Mouse (Mus musculus) liver, postnatal 0 days (tissue): ENCODE measurements at regions not wholly inside any gene's neighbourhood (a gene's known extent, or its start where the extent isn't known, plus 50 kb on each side); places are given as distances from the start of the nearest gene placed in this dataset.
A peak's percentile ranks its signal among the peaks of the same experiment; 100 is the strongest.

ENCODE experiments used
- ATAC-seq: fragments of 200-750 bp; cut with Nextera tagmentation; 2 replicates; pipeline ENCODE4 v1.8.0; 2017; ENCODE audit warnings: mild to moderate bottlenecking, moderate library complexity
- DNase-seq: peaks from one replicate; pipeline ENCODE4 v3.0.0-alpha.2; 2016
- H3K27ac ChIP-seq: fragments of 300-500 bp; sonication (generic); 2 replicates; pipeline ENCODE4 v1.5.1; 2014; ENCODE audit warnings: antibody characterized with exemption, moderate library complexity, mild to moderate bottlenecking, low read depth
- H3K27me3 ChIP-seq: fragments of 300-500 bp; sonication (generic); 2 replicates; pipeline ENCODE4 v1.6.1; 2014; ENCODE audit warnings: low read length, control low read depth, mixed read lengths; ENCODE audit not compliant: insufficient read depth
- H3K36me3 ChIP-seq: fragments of 300-500 bp; sonication (generic); replicated peaks from 2 replicates; pipeline ENCODE4 v1.6.1; 2014; ENCODE audit warnings: mild to moderate bottlenecking, control low read depth, low read length, moderate library complexity, mixed read lengths; ENCODE audit not compliant: insufficient read depth
- H3K4me1 ChIP-seq: fragments of 300-500 bp; sonication (generic); 2 replicates; pipeline ENCODE4 v1.6.1; 2014; ENCODE audit warnings: antibody characterized with exemption, mild to moderate bottlenecking, control low read depth; ENCODE audit not compliant: insufficient read depth
- H3K4me2 ChIP-seq: fragments of 300-500 bp; sonication (generic); 2 replicates; pipeline ENCODE4 v1.6.1; 2014; ENCODE audit warnings: low read depth, mild to moderate bottlenecking, low read length, moderate library complexity, mixed read lengths
- H3K4me3 ChIP-seq: fragments of 300-500 bp; sonication (generic); 2 replicates; pipeline ENCODE4 v1.5.1; 2014; ENCODE audit warnings: low read depth, low read length
- H3K9ac ChIP-seq: fragments of 300-500 bp; sonication (generic); replicated peaks from 2 replicates; pipeline ENCODE4 v1.6.1; 2014; ENCODE audit warnings: mild to moderate bottlenecking, moderate library complexity
- H3K9me3 ChIP-seq: fragments of 300-500 bp; sonication (generic); 2 replicates; pipeline ENCODE4 v1.6.1; 2016; ENCODE audit warnings: mild to moderate bottlenecking, control low read depth, low read length, mixed read lengths
- CTCF ChIP-seq: sonication (generic); IDR thresholded peaks from 2 replicates; pipeline ENCODE4 v1.5.1; 2016; ENCODE audit warnings: antibody characterized with exemption, low read depth
- EP300 ChIP-seq: IDR thresholded peaks from 2 replicates; pipeline ENCODE4 v1.6.1; 2016; ENCODE audit warnings: antibody characterized with exemption, low read depth, mild to moderate bottlenecking
- WGBS: fragments of 180-500 bp; shearing (Covaris S2); extraction: QIAGEN DNeasy Blood & Tissue Kit; methylation state at CpG from one replicate; pipeline ENCODE4 v1.1.7; 2014; ENCODE audit not compliant: insufficient replicate concordance; 5-methylcytosine and 5-hydroxymethylcytosine counted together

GRCm38 (mm10) chr11:79843021-79843420, 119.2 kb downstream of the Utp6 start:
- Histone ChIP-seq H3K4me3 (no peak overlapping the region), H3K4me2 (no peak overlapping the region), H3K9me3 (no peaks in the 10 kb centered on the region), H3K36me3 (no peaks in the 10 kb centered on the region), H3K27me3 (no peaks in the 10 kb centered on the region), H3K27ac (no peak overlapping the region), H3K9ac (no peak overlapping the region), H3K4me1 (peaks cover 6% of the 10 kb centered on the region; the same call in 1 of the 2 replicates)
- TF ChIP-seq CTCF (no peak), EP300 (no peak)
- no peak for ATAC-seq
- 37% methylated on average over 3 of the region's 3 CpGs for WGBS
- no peak for DNase-seq

GRCm38 (mm10) chr11:79839973-79840372, 122.2 kb downstream of the Utp6 start:
- DNase-seq (no peak), ATAC-seq (no peak)
- Histone ChIP-seq H3K9ac (no peak overlapping the region), H3K4me1 (peaks cover 9% of the 10 kb centered on the region; the same call in 1 of the 2 replicates), H3K27ac (no peak overlapping the region), H3K4me2 (no peak overlapping the region), H3K27me3 (no peaks in the 10 kb centered on the region), H3K9me3 (no peaks in the 10 kb centered on the region), H3K4me3 (no peak overlapping the region), H3K36me3 (no peaks in the 10 kb centered on the region)
- 73% methylated on average over 6 of the region's 6 CpGs for WGBS
- TF ChIP-seq EP300, result no peak
- no peak for TF ChIP-seq CTCF

- H3K9ac ChIP-seq, result no peak overlapping the region
- H3K27me3 ChIP-seq, result no peaks in the 10 kb centered on the region
- peaks cover 9% of the 10 kb centered on the region; the same call in 1 of the 2 replicates for H3K4me1 ChIP-seq
- no peaks in the 10 kb centered on the region for H3K36me3 ChIP-seq
- H3K27ac ChIP-seq, result no peak overlapping the region
- no peak overlapping the region for H3K4me2 ChIP-seq
- ATAC-seq, result no peak
- no peak overlapping the region for H3K4me3 ChIP-seq
- 55% methylated on average over 4 of the region's 4 CpGs for WGBS
- TF ChIP-seq CTCF, result no peak
- no peak for TF ChIP-seq EP300
- no peak for DNase-seq
- no peaks in the 10 kb centered on the region for H3K9me3 ChIP-seq
Measured at GRCm38 (mm10) chr11:79838051-79838450, 124.1 kb downstream of the Utp6 start.

GRCm38 (mm10) chr11:79837076-79837990, 124.9 kb downstream of the Utp6 start:
- Histone ChIP-seq H3K9ac (no peak overlapping the region), H3K4me1 (peaks cover 9% of the 10 kb centered on the region; the same call in 1 of the 2 replicates), H3K27me3 (no peaks in the 10 kb centered on the region), H3K36me3 (no peaks in the 10 kb centered on the region), H3K27ac (no peak overlapping the region), H3K4me2 (no peak overlapping the region), H3K9me3 (no peaks in the 10 kb centered on the region), H3K4me3 (no peak overlapping the region)
- TF ChIP-seq CTCF, result no peak
- TF ChIP-seq EP300, result peak; percentile 57; the same call in 1 of the 2 replicates
- DNase-seq (no peak), ATAC-seq (peak; percentile 50)
- WGBS, result 32% methylated on average over 6 of the region's 6 CpGs

- peaks cover 9% of the 10 kb centered on the region; the same call in 1 of the 2 replicates for H3K4me1 ChIP-seq
- H3K4me2 ChIP-seq, result no peak overlapping the region
- no peak for ATAC-seq
- no peaks in the 10 kb centered on the region for H3K9me3 ChIP-seq
- no peaks in the 10 kb centered on the region for H3K27me3 ChIP-seq
- 90% methylated on average over 7 of the region's 7 CpGs for WGBS
- TF ChIP-seq EP300 (no peak), CTCF (no peak)
- DNase-seq, result no peak
- no peak overlapping the region for H3K4me3 ChIP-seq
- no peak overlapping the region for H3K27ac ChIP-seq
- no peak overlapping the region for H3K9ac ChIP-seq
- H3K36me3 ChIP-seq, result no peaks in the 10 kb centered on the region
Measured at GRCm38 (mm10) chr11:79835873-79836272, 126.3 kb downstream of the Utp6 start.

- no peak overlapping the region for H3K9ac ChIP-seq
- 48% methylated on average over 2 of the region's 2 CpGs for WGBS
- H3K27me3 ChIP-seq, result no peaks in the 10 kb centered on the region
- H3K4me1 ChIP-seq, result peaks cover 9% of the 10 kb centered on the region; the same call in 1 of the 2 replicates
- H3K4me3 ChIP-seq, result no peak overlapping the region
- ATAC-seq (no peak), DNase-seq (no peak)
- TF ChIP-seq EP300 (no peak), CTCF (no peak)
- H3K36me3 ChIP-seq, result no peaks in the 10 kb centered on the region
- no peak overlapping the region for H3K27ac ChIP-seq
- no peaks in the 10 kb centered on the region for H3K9me3 ChIP-seq
- H3K4me2 ChIP-seq, result no peak overlapping the region
Measured at GRCm38 (mm10) chr11:79833817-79834216, 128.4 kb downstream of the Utp6 start.
